Mouse (Mus musculus) bone marrow, adult 2 months (tissue): ENCODE results near the gene Ccdc136. TPM values are rescaled to one million over a fixed set of nuclear protein-coding genes. Genes with fewer than 3 reads are reported as not detected.
"Not testable (repeated sequence)": the region's sequence is repeated elsewhere in the genome, so short reads cannot be mapped to it uniquely, and the experiment has no call there.

Source experiments
- H3K27ac ChIP-seq: fragments of 200-500 bp; 2 replicates; pipeline ENCODE4 v1.5.1; 2012; ENCODE audit warnings: low read depth, mild to moderate bottlenecking, control low read depth, inconsistent platforms, low read length; ENCODE audit not compliant: control insufficient read depth, poor library complexity, insufficient read depth
- H3K4me1 ChIP-seq: fragments of 200-500 bp; 2 replicates; pipeline ENCODE4 v1.6.1; 2011; ENCODE audit warnings: low read length; ENCODE audit not compliant: control insufficient read depth, insufficient read depth
- H3K4me3 ChIP-seq: fragments of 200-500 bp; replicated peaks from 2 replicates; pipeline ENCODE3; 2011; ENCODE audit warnings: mild to moderate bottlenecking, low read depth, low read length, control low read depth; ENCODE audit not compliant: control insufficient read depth
- CTCF ChIP-seq: fragments of 200-500 bp; IDR thresholded peaks from 2 replicates; pipeline ENCODE4 v1.5.1; 2011; ENCODE audit warnings: low read length, control low read depth; ENCODE audit not compliant: control insufficient read depth, insufficient read depth
- POLR2A ChIP-seq: fragments of 200-500 bp; IDR thresholded peaks from 2 replicates; pipeline ENCODE4 v1.6.1; 2011; ENCODE audit warnings: low read depth, mild to moderate bottlenecking, control low read depth, low read length, borderline replicate concordance; ENCODE audit not compliant: control insufficient read depth
- WGBS: fragments of 180-500 bp; shearing (Covaris S2); methylation state at CpG from one replicate; pipeline ENCODE4 v1.1.7; 2018; 5-methylcytosine and 5-hydroxymethylcytosine counted together
- polyA plus RNA-seq: library from polyadenylated mRNA; stranded (reverse); fragments of >200 nt; gene quantifications from 2 replicates; pipeline ENCODE4 v1.2.4, GENCODE M21; 2011; ENCODE audit warnings: low replicate concordance; ENCODE audit not compliant: missing spikeins, insufficient read depth, insufficient read length

Ccdc136 gene
- 4.1 TPM in 1 of 2 replicates, not detected in the other for polyA plus RNA-seq

GRCm38 (mm10) chr6:29395910-29396713 is at the start of gene Ccdc136:
TSS of gene Ccdc136 (plus strand) at chr6:29396309.
- TF ChIP-seq CTCF (no peak), POLR2A (no peak)
- WGBS: 1% methylated on average over 49 of the region's 49 CpGs
- no peak within 1 kb of the TSS for H3K4me3 ChIP-seq
- H3K4me1 ChIP-seq: no peaks in the 10 kb centered on the region
- H3K27ac ChIP-seq: no peak within 1 kb of the TSS

- WGBS: 86% methylated on average over 2 of the region's 2 CpGs
- not testable (repeated sequence) for H3K4me3 ChIP-seq, H3K4me1 ChIP-seq, H3K27ac ChIP-seq
Measured at GRCm38 (mm10) chr6:29346512-29346911, 49.6 kb upstream of the Ccdc136 start.

GRCm38 (mm10) chr6:29347189-29347588 is 48.9 kb upstream of the Ccdc136 start:
- WGBS: 41% methylated on average over 7 of the region's 7 CpGs
- Histone ChIP-seq H3K4me3 (peak overlapping the region; percentile 96), H3K4me1 (no peaks in the 10 kb centered on the region; the same call in 1 of the 2 replicates), H3K27ac (no peak overlapping the region)
- TF ChIP-seq CTCF (no peak), POLR2A (no peak)

GRCm38 (mm10) chr6:29347665-29348370 is 48.3 kb upstream of the Ccdc136 start, which contains the start of gene Calu:
TSS of gene Calu (plus strand) at chr6:29348069.
- under 1% methylated on average over 55 of the region's 55 CpGs for WGBS
- peak within 1 kb of the TSS; percentile 96 for H3K4me3 ChIP-seq
- TF ChIP-seq CTCF (no peak; the same call in 1 of the 2 replicates), POLR2A (peak; percentile 74; the same call in 1 of the 2 replicates)
- peak within 1 kb of the TSS; percentile 70 for H3K27ac ChIP-seq
- H3K4me1 ChIP-seq: no peaks in the 10 kb centered on the region; the same call in 1 of the 2 replicates

GRCm38 (mm10) chr6:29348371-29348724 is 47.8 kb upstream of the Ccdc136 start:
- peak overlapping the region; percentile 96 for H3K4me3 ChIP-seq
- H3K4me1 ChIP-seq: no peaks in the 10 kb centered on the region; the same call in 1 of the 2 replicates
- WGBS: under 1% methylated on average over 15 of the region's 15 CpGs
- no peak for TF ChIP-seq POLR2A
- no peak for TF ChIP-seq CTCF
- peak overlapping the region; percentile 27; the same call in 1 of the 2 replicates for H3K27ac ChIP-seq

- Histone ChIP-seq H3K27ac (no peak overlapping the region), H3K4me3 (no peak overlapping the region), H3K4me1 (no peaks in the 10 kb centered on the region; the same call in 1 of the 2 replicates)
- no peak for TF ChIP-seq POLR2A
- no peak for TF ChIP-seq CTCF
Measured at GRCm38 (mm10) chr6:29351613-29352012, 44.5 kb upstream of the Ccdc136 start.

GRCm38 (mm10) chr6:29352816-29353215 is 43.3 kb upstream of the Ccdc136 start:
- H3K4me3 ChIP-seq: no peak overlapping the region
- 58% methylated on average over 5 of the region's 5 CpGs for WGBS
- no peak overlapping the region for H3K27ac ChIP-seq
- TF ChIP-seq CTCF (no peak), POLR2A (no peak)
- no peaks in the 10 kb centered on the region; the same call in 1 of the 2 replicates for H3K4me1 ChIP-seq

GRCm38 (mm10) chr6:29359386-29359785 is 36.7 kb upstream of the Ccdc136 start:
- WGBS: 90% methylated on average over 3 of the region's 3 CpGs
- no peak overlapping the region for H3K27ac ChIP-seq
- H3K4me3 ChIP-seq: no peak overlapping the region
- no peaks in the 10 kb centered on the region for H3K4me1 ChIP-seq
- TF ChIP-seq POLR2A: no peak
- TF ChIP-seq CTCF: no peak

- no peak for TF ChIP-seq POLR2A
- TF ChIP-seq CTCF: no peak
- H3K27ac ChIP-seq: no peak overlapping the region
- no peak overlapping the region for H3K4me3 ChIP-seq
- no peaks in the 10 kb centered on the region for H3K4me1 ChIP-seq
- WGBS: 76% methylated on average over 6 of the region's 6 CpGs
Measured at GRCm38 (mm10) chr6:29360211-29360610, 35.9 kb upstream of the Ccdc136 start.
